Mouse (Mus musculus) midbrain, postnatal 0 days (tissue): ENCODE results near the gene Lpar6. TPM values are rescaled to one million over a fixed set of nuclear protein-coding genes. Genes with fewer than 3 reads are reported as not detected.

Experiments used
- ATAC-seq: fragments of 200-750 bp; cut with Nextera tagmentation; 2 replicates; pipeline ENCODE4 v1.8.0; 2017; ENCODE audit warnings: moderate number of reproducible peaks, mild to moderate bottlenecking, moderate TSS enrichment, moderate library complexity; ENCODE audit not compliant: low FRiP score
- DNase-seq: peaks from one replicate; pipeline ENCODE4 v3.0.0-alpha.2; 2015; ENCODE audit warnings: low spot score
- H3K27ac ChIP-seq: fragments of 300-500 bp; sonication (generic); 2 replicates; pipeline ENCODE4 v1.5.1; 2014; ENCODE audit warnings: low read depth, mild to moderate bottlenecking, low read length, mixed read lengths
- H3K27me3 ChIP-seq: fragments of 300-500 bp; sonication (generic); 2 replicates; pipeline ENCODE4 v1.6.1; 2014; ENCODE audit warnings: low read length, control low read depth, mixed read lengths; ENCODE audit not compliant: insufficient read depth
- H3K36me3 ChIP-seq: fragments of 300-500 bp; sonication (generic); 2 replicates; pipeline ENCODE4 v1.6.1; 2014; ENCODE audit warnings: low read length, control low read depth, mixed read lengths; ENCODE audit not compliant: insufficient read depth
- H3K4me1 ChIP-seq: fragments of 300-500 bp; sonication (generic); 2 replicates; pipeline ENCODE4 v1.6.1; 2014; ENCODE audit warnings: mild to moderate bottlenecking, control low read depth, antibody characterized with exemption, low read length, mixed read lengths; ENCODE audit not compliant: insufficient read depth
- H3K4me2 ChIP-seq: fragments of 300-500 bp; sonication (generic); 2 replicates; pipeline ENCODE4 v1.6.1; 2014; ENCODE audit warnings: low read depth, mild to moderate bottlenecking, low read length, mixed read lengths; ENCODE audit not compliant: poor library complexity, severe bottlenecking
- H3K4me3 ChIP-seq: fragments of 300-500 bp; sonication (generic); 2 replicates; pipeline ENCODE4 v1.5.1; 2014; ENCODE audit warnings: low read depth, mild to moderate bottlenecking, low read length, moderate library complexity
- H3K9ac ChIP-seq: fragments of 300-500 bp; sonication (generic); replicated peaks from 2 replicates; pipeline ENCODE4 v1.6.1; 2014; ENCODE audit warnings: mild to moderate bottlenecking, low read length, moderate library complexity, mixed read lengths; ENCODE audit not compliant: poor library complexity, severe bottlenecking
- H3K9me3 ChIP-seq: fragments of 300-500 bp; sonication (generic); 2 replicates; pipeline ENCODE4 v1.6.1; 2016; ENCODE audit warnings: low read length, control low read depth
- CTCF ChIP-seq: IDR thresholded peaks from 2 replicates; pipeline ENCODE4 v1.5.1; 2016; ENCODE audit warnings: antibody characterized with exemption, mild to moderate bottlenecking
- WGBS: fragments of 180-500 bp; shearing (Covaris S2); extraction: QIAGEN DNeasy Blood & Tissue Kit; methylation state at CpG from one replicate; pipeline ENCODE4 v1.1.7; 2014; 5-methylcytosine and 5-hydroxymethylcytosine counted together
- polyA plus RNA-seq: library from polyadenylated mRNA; unstranded; fragments of >200 nt; fragmentation: Nextera tagmentation; extraction: Ambion mirVana; gene quantifications from 2 replicates; pipeline ENCODE4 v1.2.1, GENCODE M21; 2015
- total RNA-seq: library from RNA; depleted of rRNA; stranded (reverse); fragments of >200 nt; gene quantifications from 2 replicates; pipeline ENCODE4 v1.2.3, GENCODE M21; 2014

Lpar6 gene
- total and polyA plus RNA-seq, 2 experiments from 2014 or later, result 1.8 to 2.2 TPM

DNA sequence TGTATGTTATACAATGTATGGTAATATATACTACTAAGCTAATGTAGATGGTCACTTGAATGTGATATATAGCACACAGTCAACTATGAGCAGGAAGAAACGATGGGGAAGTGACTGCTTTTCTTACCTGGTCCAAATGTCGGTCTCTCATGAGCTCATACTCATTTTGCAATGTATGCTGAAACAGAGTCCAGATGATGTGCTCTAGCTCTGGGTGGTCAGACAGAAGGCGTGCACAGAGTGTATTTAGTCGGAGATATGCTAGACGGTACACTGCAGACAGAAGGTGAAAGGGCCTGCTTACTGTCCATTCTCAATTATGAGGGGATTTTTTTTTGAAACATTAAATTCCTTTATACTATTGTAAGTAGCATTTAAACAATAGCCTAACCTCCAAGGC, 26.2 kb upstream of the Lpar6 start:
- Histone ChIP-seq H3K36me3 (peaks cover 4% of the 10 kb centered on the region; the same call in 1 of the 2 replicates), H3K27ac (no peak overlapping the region), H3K9ac (no peak overlapping the region), H3K4me2 (no peak overlapping the region), H3K9me3 (no peaks in the 10 kb centered on the region), H3K4me1 (no peaks in the 10 kb centered on the region), H3K4me3 (no peak overlapping the region), H3K27me3 (no peaks in the 10 kb centered on the region)
- no peak for TF ChIP-seq CTCF
- WGBS, result 94% methylated on average over 5 of the region's 5 CpGs
- ATAC-seq (no peak), DNase-seq (no peak)

DNA sequence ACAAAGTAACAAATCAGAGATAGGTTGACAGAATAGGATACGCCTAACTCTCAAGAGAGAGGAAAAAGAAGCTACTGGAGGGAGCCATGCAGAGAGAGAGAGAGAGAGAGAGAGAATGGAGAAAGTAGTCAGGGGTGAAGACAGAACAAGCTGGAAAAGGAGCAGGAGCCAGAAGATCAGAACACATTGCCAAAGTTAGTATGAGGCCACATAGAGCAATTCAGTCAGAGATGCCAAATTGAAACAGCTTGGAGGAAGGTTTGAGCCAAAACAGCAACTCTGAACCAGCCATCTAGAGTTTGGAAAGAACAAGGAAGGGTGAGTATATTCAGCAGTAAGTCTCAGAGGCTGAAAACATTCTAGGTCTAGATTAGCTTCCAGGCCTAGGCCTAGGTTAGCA, 20.6 kb upstream of the Lpar6 start:
- H3K9me3 ChIP-seq, result no peaks in the 10 kb centered on the region
- DNase-seq, result peak; percentile 19
- H3K27ac ChIP-seq, result no peak overlapping the region
- no peak overlapping the region for H3K9ac ChIP-seq
- H3K36me3 ChIP-seq, result 0 out of 2 replicates have a peak, but pooled peaks cover 4% of the 10 kb centered on the region
- H3K4me1 ChIP-seq, result no peaks in the 10 kb centered on the region
- no peaks in the 10 kb centered on the region for H3K27me3 ChIP-seq
- ATAC-seq, result no peak
- WGBS, result 88% methylated on average over 1 of the region's 1 CpGs
- H3K4me2 ChIP-seq, result no peak overlapping the region
- no peak overlapping the region for H3K4me3 ChIP-seq
- TF ChIP-seq CTCF, result no peak

DNA sequence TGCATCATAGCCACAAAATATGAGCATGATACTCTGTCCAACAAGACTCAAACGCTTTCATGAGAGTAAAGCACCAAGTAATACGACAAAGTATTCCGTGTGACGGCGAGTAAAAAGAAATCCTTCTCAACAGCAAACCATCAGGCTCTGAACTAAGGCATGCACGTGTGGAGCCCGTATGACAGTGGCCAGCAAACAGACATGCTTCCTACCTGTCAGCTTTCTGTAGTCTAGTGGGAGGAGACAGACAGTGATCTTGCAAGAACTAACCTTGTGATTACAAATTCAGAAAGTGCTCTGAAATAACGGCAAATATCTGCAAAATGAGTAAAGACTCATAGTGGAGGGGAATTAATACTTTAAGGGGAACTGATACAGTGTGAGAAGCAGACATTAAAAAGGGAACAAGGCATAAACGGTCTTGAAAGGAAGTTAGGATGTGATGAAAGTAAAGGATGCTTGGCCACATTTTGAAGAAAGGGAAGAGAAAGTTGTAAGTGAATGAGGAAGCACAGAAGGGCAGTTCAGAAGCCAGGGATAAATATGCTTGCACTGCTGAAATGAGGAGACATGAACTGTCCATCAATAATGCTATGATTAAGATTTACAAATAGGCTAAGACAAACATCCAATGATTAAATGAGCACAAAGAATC, 15.3 kb upstream of the Lpar6 start:
- no peak for TF ChIP-seq CTCF
- H3K27ac ChIP-seq, result no peak overlapping the region
- H3K4me1 ChIP-seq, result no peaks in the 10 kb centered on the region
- no peak for DNase-seq
- H3K27me3 ChIP-seq, result no peaks in the 10 kb centered on the region
- WGBS, result 89% methylated on average over 9 of the region's 9 CpGs
- no peaks in the 10 kb centered on the region for H3K9me3 ChIP-seq
- H3K4me2 ChIP-seq, result no peak overlapping the region
- no peak overlapping the region for H3K9ac ChIP-seq
- no peaks in the 10 kb centered on the region for H3K36me3 ChIP-seq
- no peak for ATAC-seq
- H3K4me3 ChIP-seq, result no peak overlapping the region

DNA sequence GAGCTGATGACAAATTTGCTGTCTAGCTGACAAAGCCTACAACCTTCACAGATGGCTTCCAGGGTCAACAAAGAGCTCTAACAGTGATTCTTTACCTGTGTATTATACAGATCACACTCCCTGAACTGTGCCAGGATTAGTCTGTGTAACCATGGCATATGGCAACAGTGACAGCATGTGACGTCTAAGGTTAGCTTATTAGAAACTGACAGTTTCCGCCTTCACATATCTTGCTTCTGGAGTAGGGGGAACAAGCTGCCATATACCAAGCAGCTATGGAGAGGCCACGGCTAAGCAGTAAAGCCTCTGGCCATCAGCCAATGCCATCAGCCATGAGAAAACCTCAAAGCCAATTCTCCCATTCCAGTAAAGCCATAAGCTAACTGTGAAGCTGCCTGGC, 11.3 kb upstream of the Lpar6 start:
- Histone ChIP-seq H3K9me3 (no peaks in the 10 kb centered on the region), H3K27me3 (no peaks in the 10 kb centered on the region), H3K4me2 (no peak overlapping the region), H3K36me3 (no peaks in the 10 kb centered on the region), H3K4me1 (no peaks in the 10 kb centered on the region), H3K27ac (no peak overlapping the region), H3K9ac (no peak overlapping the region), H3K4me3 (no peak overlapping the region)
- no peak for TF ChIP-seq CTCF
- peak; percentile 58 for DNase-seq
- ATAC-seq, result no peak
- 52% methylated on average over 3 of the region's 3 CpGs for WGBS

DNA sequence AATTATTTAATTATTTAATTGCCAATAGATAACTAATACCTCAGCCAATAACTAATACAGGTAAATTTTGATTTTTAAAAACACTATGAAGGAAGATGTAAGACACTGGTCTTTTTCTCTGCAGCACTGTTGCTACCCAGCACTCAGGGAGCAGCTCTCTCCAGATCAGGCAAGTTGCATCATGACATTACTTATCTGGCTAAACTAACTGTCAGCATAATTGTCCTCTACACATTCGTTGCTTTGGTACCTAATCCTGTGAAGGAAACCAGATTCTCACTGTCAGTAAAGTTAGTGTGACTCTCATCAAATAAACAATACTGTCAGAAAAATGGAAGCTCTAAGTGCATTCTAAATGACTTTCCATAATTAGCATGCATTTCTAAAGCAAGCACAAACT, 10.8 kb upstream of the Lpar6 start:
- no peak overlapping the region for H3K4me3 ChIP-seq
- no peaks in the 10 kb centered on the region for H3K4me1 ChIP-seq
- TF ChIP-seq CTCF, result no peak
- H3K27me3 ChIP-seq, result no peaks in the 10 kb centered on the region
- ATAC-seq, result no peak
- no peaks in the 10 kb centered on the region for H3K9me3 ChIP-seq
- no peak overlapping the region for H3K4me2 ChIP-seq
- H3K9ac ChIP-seq, result no peak overlapping the region
- no peak for DNase-seq
- H3K36me3 ChIP-seq, result no peaks in the 10 kb centered on the region
- H3K27ac ChIP-seq, result no peak overlapping the region
- 15% methylated on average over 1 of the region's 1 CpGs for WGBS

DNA sequence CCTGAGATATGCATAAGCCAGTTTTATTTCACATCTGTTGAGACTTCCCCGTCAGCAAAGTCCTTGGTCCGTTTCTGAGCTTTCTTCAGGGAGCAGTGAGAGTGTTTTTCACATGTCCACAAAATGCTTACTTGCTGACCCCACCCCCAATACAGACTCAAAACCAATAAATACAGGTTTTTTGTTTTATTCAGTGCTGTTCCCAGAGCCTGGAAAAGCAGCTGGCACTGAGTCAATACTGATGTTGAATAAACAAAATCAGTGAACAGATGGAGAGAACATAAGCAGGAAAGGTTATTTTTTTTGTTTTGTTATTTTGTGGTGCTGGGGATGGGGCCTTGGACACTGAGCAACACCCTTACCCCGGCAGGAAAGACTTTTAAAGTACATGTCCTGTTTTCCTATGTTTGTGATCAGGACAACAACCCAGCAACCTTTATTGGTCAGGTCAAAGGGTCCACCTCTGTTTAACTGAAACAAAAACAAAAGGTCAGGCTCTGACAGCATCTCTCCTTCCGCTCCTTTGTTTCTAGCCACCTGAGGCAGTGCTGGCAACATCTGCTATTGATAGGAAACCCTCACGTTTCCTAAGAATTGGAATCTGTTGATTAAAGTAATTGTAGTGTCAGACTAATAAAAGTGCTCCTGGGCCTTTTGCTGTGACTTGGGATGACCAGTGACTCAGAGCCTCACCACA, 6.3 kb upstream of the Lpar6 start:
- TF ChIP-seq CTCF, result no peak
- Histone ChIP-seq H3K27ac (no peak overlapping the region), H3K9ac (no peak overlapping the region), H3K27me3 (no peaks in the 10 kb centered on the region), H3K9me3 (no peaks in the 10 kb centered on the region), H3K4me1 (no peaks in the 10 kb centered on the region), H3K36me3 (no peaks in the 10 kb centered on the region), H3K4me3 (no peak overlapping the region), H3K4me2 (no peak overlapping the region)
- ATAC-seq (no peak), DNase-seq (no peak)
- WGBS, result 33% methylated on average over 5 of the region's 5 CpGs
